Comparison of ENCODE assay signal across 8 mouse cellular contexts in the genomic region with DNA sequence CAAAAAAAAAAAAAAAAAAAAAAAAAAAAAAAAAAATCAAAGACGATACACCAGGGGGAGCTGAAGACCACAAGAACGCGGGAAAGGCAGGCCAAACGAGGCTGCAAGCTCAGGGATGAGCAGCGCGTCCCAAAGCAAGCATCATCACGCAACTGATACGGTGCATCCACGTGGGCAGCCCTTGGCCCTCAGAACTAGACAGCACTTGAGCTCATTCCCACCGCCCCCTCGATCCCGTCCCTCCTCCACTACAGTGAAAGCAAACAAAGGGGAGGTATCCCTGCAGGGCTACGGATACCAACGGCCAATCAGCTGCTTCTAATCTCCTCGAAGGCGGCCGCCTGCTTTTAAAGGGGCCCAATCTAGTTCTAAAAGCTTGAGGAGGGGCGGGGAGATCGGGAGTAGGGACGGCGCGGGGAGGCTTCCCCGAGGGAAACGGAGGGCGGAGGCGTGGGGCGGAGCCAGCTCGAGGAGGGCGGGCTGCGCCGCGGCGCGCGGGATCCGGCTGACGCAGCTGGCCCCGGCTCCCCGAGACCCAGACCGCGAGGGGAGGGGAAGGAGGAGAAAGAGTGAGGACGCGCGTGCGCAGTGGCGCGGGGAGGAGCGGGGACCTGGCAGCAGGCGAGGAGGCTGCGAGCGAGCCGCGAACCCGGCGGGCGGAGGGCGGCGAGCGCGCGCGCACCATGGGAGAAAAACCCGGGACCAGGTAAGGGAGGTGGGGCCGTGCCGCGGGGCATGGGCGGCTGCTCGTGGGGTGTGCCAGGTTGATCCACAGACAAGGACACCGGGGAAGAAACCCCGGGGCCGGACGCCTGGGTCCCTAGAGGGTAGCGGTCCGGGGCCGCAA. TPM values are rescaled to one million over a fixed set of nuclear protein-coding genes. Genes with fewer than 3 reads are reported as not detected.
A peak's percentile ranks its signal among the peaks of the same experiment; 100 is the strongest.
DNase-seq lines count a peak whose midpoint lies in the region; ATAC-seq lines count a peak whose summit lies in the region.

A gene (plus strand): TSS at position 588 of the 847 bp plus-strand sequence.

- peak; percentile 99 for DNase-seq in adrenal gland, adult (ENCODE audit: inconsistent age in 2 of 2, low spot score in 1 of 2)
- peak; percentile 99 for DNase-seq in embryo, embryonic 10.5 days (ENCODE audit: low spot score)
- peak; percentile 99 for DNase-seq in gastrocnemius, postnatal 14 days
- DNase-seq in left cerebral cortex, postnatal 10 days (ENCODE audit: extremely low spot score in 1 of 2, low spot score in 2 of 2), result peak; percentile 96 to 99
- DNase-seq in right cerebral cortex, postnatal 25 days, result peak; percentile 99
- DNase-seq in urinary bladder, postnatal 4 days (ENCODE audit: low spot score in 2 of 2), result peak; percentile 98 to 99

- ATAC-seq in inflammation-experienced regulatory T-cells, adult 6 months, result peak; percentile 76
- peak; percentile 92 for ATAC-seq in megakaryocyte-erythroid progenitor cell, adult 5-6 weeks (replicated peaks; ENCODE audit: low FRiP score, low TSS enrichment, poor library complexity, severe bottlenecking)

- intact Hi-C loops in gastrocnemius, postnatal 14 days (cut with DNase I; ENCODE audit: low total_unique reads), result loop anchor here (10.0 kb wide), 1 partner anchor 183 kb away; a partner anchor contains a TSS
- intact Hi-C loops in left cerebral cortex, postnatal 10 days (cut with DNase I), result loop anchor here (5.0 kb wide), 2 partner anchors 75 to 325 kb away; a partner anchor contains a TSS

RNA-seq across cellular contexts. Expression of the gene that starts here (rescaled TPM):
- 1 to 10 TPM; 8.3 to 9.7 TPM for total RNA-seq in gastrocnemius, postnatal 14 days (2021)
- polyA plus RNA-seq in inflammation-experienced regulatory T-cells, adult 6 months (2017; shearing (Covaris generic)), result 100 to 1,000 TPM in 2 of 3 experiments, 10 to 100 TPM in 1; 50.6 to 129 (median 119) TPM
- 10 to 100 TPM; 75.3 to 76.9 TPM for total RNA-seq in left cerebral cortex, postnatal 10 days (2021)
- 41.8 and 43.2 TPM in 2 replicates for total RNA-seq in megakaryocyte-erythroid progenitor cell, adult 5-6 weeks (2014; fragmentation: Nextera tagmentation)
- total RNA-seq in megakaryocyte-erythroid progenitor cell, adult 5-6 weeks (2017), result 21.7 and 32.6 TPM in 2 replicates

Comparison
In these comparisons a context has a peak if more than half of its experiments do, and no peak if none do; other contexts are left out.
1. Peak in every context shown above with its lines: DNase-seq and ATAC-seq.